Mouse (Mus musculus) bone marrow, adult 2 months (tissue): ENCODE results near the gene Rpa1. TPM values are rescaled to one million over a fixed set of nuclear protein-coding genes. Genes with fewer than 3 reads are reported as not detected.
A peak's percentile ranks its signal among the peaks of the same experiment; 100 is the strongest.

Experiments
- H3K27ac ChIP-seq: fragments of 200-500 bp; 2 replicates; pipeline ENCODE4 v1.5.1; 2012; ENCODE audit warnings: low read depth, mild to moderate bottlenecking, control low read depth, inconsistent platforms, low read length; ENCODE audit not compliant: control insufficient read depth, poor library complexity, insufficient read depth
- H3K4me1 ChIP-seq: fragments of 200-500 bp; 2 replicates; pipeline ENCODE4 v1.6.1; 2011; ENCODE audit warnings: low read length; ENCODE audit not compliant: control insufficient read depth, insufficient read depth
- H3K4me3 ChIP-seq: fragments of 200-500 bp; replicated peaks from 2 replicates; pipeline ENCODE3; 2011; ENCODE audit warnings: mild to moderate bottlenecking, low read depth, low read length, control low read depth; ENCODE audit not compliant: control insufficient read depth
- CTCF ChIP-seq: fragments of 200-500 bp; IDR thresholded peaks from 2 replicates; pipeline ENCODE4 v1.5.1; 2011; ENCODE audit warnings: low read length, control low read depth; ENCODE audit not compliant: control insufficient read depth, insufficient read depth
- POLR2A ChIP-seq: fragments of 200-500 bp; IDR thresholded peaks from 2 replicates; pipeline ENCODE4 v1.6.1; 2011; ENCODE audit warnings: low read depth, mild to moderate bottlenecking, control low read depth, low read length, borderline replicate concordance; ENCODE audit not compliant: control insufficient read depth
- WGBS: fragments of 180-500 bp; shearing (Covaris S2); methylation state at CpG from one replicate; pipeline ENCODE4 v1.1.7; 2018; 5-methylcytosine and 5-hydroxymethylcytosine counted together
- polyA plus RNA-seq: library from polyadenylated mRNA; stranded (reverse); fragments of >200 nt; gene quantifications from 2 replicates; pipeline ENCODE4 v1.2.4, GENCODE M21; 2011; ENCODE audit warnings: low replicate concordance; ENCODE audit not compliant: missing spikeins, insufficient read depth, insufficient read length

The Rpa1 gene
- polyA plus RNA-seq, 1 experiment = 40.3 TPM

DNA sequence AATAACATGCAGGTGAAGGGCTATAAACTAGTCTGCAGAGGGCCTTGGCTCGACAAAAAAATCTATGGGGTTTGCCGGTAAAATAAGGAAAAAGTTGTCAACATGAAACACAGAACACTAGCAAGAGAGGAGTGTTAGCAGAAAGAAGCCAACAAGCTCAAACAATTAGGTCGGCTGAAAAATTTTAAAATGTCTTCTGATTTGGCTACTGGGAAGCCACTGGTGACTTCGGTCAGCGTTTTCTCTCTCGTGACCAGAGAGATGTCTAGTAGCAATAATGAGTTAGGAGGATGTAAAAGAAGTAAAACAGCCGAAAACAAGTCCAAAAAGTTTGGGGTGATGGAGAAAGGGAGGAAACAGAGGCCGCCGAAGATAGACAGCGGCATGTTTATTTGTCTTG lies 528 bp downstream of the Rpa1 start:
- H3K27ac ChIP-seq = no peak overlapping the region
- TF ChIP-seq CTCF = no peak
- TF ChIP-seq POLR2A = no peak
- under 1% methylated on average over 10 of the region's 10 CpGs for WGBS
- peaks cover 2% of the 10 kb centered on the region; the same call in 1 of the 2 replicates for H3K4me1 ChIP-seq
- peak overlapping the region; percentile 82 for H3K4me3 ChIP-seq

- H3K27ac ChIP-seq = no peak overlapping the region
These were observed 937 bp downstream of the Rpa1 start for GRCm38 (mm10) chr11:75347188-75347585.

GRCm38 (mm10) chr11:75346556-75347187 lies 1.5 kb downstream of the Rpa1 start:
- H3K4me1 ChIP-seq = peaks cover 2% of the 10 kb centered on the region; the same call in 1 of the 2 replicates
- no peak overlapping the region for H3K27ac ChIP-seq
- peak overlapping the region; percentile 40 for H3K4me3 ChIP-seq
- TF ChIP-seq CTCF = no peak
- no peak for TF ChIP-seq POLR2A
- WGBS = 74% methylated on average over 4 of the region's 4 CpGs

More at GRCm38 (mm10) chr11:75347188-75347585, 937 bp downstream of the Rpa1 start:
- 47% methylated on average over 10 of the region's 10 CpGs for WGBS
- no peak for TF ChIP-seq CTCF
- TF ChIP-seq POLR2A = no peak
- peaks cover 2% of the 10 kb centered on the region; the same call in 1 of the 2 replicates for H3K4me1 ChIP-seq
- H3K4me3 ChIP-seq = peak overlapping the region; percentile 82

- 84% methylated on average over 5 of the region's 5 CpGs for WGBS
- Histone ChIP-seq H3K4me1 (peaks cover 2% of the 10 kb centered on the region; the same call in 1 of the 2 replicates), H3K27ac (no peak overlapping the region), H3K4me3 (no peak overlapping the region)
- TF ChIP-seq CTCF = no peak
- no peak for TF ChIP-seq POLR2A
These were observed 3.4 kb downstream of the Rpa1 start for GRCm38 (mm10) chr11:75344716-75345115.

DNA sequence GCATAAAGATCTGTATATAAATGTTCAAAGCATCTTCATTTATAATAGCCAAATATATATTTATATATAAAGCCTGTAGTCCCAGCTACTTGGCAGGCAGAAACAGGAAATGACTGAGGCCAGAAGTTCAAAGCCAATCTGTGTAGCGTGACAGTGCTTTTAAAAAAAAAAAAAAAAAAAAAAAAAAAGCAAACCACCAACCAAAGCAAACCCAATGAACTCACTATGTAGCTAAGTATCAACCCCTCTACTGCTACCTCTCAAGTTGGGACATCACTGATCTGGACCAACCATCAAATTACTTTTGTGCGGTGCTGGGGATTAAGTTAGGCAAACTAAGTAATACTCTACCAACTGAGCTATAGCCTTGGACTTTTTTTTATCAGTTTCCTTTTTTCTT lies 4.0 kb downstream of the Rpa1 start:
- WGBS = 58% methylated on average over 2 of the region's 2 CpGs
- TF ChIP-seq POLR2A (no peak), CTCF (no peak)
- H3K4me1 ChIP-seq = peaks cover 2% of the 10 kb centered on the region; the same call in 1 of the 2 replicates
- no peak overlapping the region for H3K4me3 ChIP-seq
- no peak overlapping the region for H3K27ac ChIP-seq

DNA sequence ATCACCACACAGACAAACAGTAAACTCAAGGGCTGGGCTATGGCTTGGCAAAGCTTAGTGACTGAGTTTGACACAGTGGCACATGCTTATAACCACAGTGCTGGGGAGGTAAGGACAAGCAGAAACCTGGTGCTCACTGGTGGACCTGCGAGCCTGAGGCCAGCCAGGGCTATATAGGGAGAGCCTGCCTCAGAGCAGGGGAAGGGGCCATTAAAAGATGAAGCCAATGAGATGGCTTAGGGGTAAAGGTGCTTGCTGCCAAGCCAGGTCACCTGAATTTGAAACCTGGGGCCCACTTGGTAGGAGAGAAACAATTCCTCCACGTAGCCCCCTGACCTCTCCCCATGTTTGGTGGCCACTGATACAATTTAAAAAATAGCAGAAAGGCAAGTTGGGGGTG lies 5.0 kb downstream of the Rpa1 start:
- 91% methylated on average over 2 of the region's 2 CpGs for WGBS
- H3K4me1 ChIP-seq = peaks cover 2% of the 10 kb centered on the region; the same call in 1 of the 2 replicates

GRCm38 (mm10) chr11:75340698-75341345 lies 7.3 kb downstream of the Rpa1 start:
- H3K27ac ChIP-seq = no peak overlapping the region
- WGBS = 91% methylated on average over 12 of the region's 12 CpGs
- peaks cover 1% of the 10 kb centered on the region; the same call in 1 of the 2 replicates for H3K4me1 ChIP-seq
- H3K4me3 ChIP-seq = no peak overlapping the region
- no peak for TF ChIP-seq POLR2A
- no peak for TF ChIP-seq CTCF

More for the DNA sequence above, 5.0 kb downstream of the Rpa1 start:
- no peak for TF ChIP-seq POLR2A
- no peak for TF ChIP-seq CTCF
- Histone ChIP-seq H3K4me3 (no peak overlapping the region), H3K27ac (no peak overlapping the region)

GRCm38 (mm10) chr11:75340076-75340475 lies 8.0 kb downstream of the Rpa1 start:
- Histone ChIP-seq H3K4me3 (no peak overlapping the region), H3K4me1 (peaks cover 1% of the 10 kb centered on the region; the same call in 1 of the 2 replicates), H3K27ac (no peak overlapping the region)
- 93% methylated on average over 14 of the region's 14 CpGs for WGBS
- TF ChIP-seq POLR2A (no peak), CTCF (no peak)
